Mouse (Mus musculus) megakaryocyte, embryonic 14.5 days (primary cell): Measurements from ENCODE around the gene Vmn2r109.

Source experiments
- FLI1 ChIP-seq: IDR thresholded peaks from 2 replicates; pipeline ENCODE4 v1.6.1; 2012; ENCODE audit warnings: low read length, inconsistent platforms, mixed read lengths
- GATA1 ChIP-seq: IDR thresholded peaks from 3 replicates; pipeline ENCODE4 v1.6.1; 2012; ENCODE audit warnings: mixed read lengths, low read length, inconsistent platforms, borderline replicate concordance

GRCm38 (mm10) chr17:20497858-20498257 is 66.7 kb downstream of the Vmn2r109 start, which contains the start of gene Vmn1r225:
- TF ChIP-seq GATA1 (no peak), FLI1 (no peak)
